Mouse (Mus musculus): ENCODE results near the gene Mab21l1.

Gene Mab21l1

DNA sequence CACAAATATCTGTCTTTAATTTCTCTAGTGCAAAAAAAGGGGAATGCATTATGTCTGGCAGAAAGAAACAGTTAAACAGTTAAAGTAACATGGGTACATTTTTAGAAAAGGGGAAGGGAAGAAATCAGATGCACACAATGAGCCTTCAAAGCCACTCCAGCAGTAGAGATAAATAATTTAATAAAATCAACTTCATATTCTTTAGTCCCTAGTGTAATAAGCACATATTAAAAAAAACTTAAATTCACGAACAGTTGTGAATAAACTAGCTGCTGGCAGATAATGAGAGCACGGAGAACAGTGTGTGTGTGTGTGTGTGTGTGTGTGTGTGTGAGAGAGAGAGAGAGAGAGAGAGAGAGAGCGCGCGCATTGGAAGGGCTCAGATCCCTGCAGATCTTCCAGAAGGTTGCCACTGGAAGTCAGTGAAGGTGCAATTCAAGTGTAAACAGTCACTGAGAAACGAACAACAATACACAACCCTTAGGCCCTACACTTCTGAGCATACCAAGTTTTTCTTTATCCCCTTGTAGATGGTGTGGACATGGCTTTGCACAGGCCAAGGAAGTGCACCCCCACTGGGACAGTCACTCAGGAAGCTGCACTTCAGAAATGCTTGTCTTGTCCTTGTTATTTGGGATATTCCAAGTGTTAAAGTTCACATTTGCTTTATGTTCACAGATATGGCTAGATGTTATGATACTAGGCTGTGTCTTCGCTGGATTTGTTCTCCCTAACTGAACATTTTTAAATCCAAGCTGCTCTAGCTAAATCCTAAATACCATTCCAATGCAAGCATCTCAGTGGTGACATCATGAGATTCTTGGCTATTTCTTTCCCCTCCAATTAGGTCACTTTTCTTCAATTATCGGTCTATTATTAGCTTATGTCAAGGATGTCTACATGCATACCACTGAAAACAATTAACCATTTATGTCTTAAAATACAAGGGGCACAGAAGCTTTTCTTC, 3.3 kb upstream of the Mab21l1 start:
- no peak for DNase-seq (ENCODE audit: extremely low spot score, low spot score)

DNA sequence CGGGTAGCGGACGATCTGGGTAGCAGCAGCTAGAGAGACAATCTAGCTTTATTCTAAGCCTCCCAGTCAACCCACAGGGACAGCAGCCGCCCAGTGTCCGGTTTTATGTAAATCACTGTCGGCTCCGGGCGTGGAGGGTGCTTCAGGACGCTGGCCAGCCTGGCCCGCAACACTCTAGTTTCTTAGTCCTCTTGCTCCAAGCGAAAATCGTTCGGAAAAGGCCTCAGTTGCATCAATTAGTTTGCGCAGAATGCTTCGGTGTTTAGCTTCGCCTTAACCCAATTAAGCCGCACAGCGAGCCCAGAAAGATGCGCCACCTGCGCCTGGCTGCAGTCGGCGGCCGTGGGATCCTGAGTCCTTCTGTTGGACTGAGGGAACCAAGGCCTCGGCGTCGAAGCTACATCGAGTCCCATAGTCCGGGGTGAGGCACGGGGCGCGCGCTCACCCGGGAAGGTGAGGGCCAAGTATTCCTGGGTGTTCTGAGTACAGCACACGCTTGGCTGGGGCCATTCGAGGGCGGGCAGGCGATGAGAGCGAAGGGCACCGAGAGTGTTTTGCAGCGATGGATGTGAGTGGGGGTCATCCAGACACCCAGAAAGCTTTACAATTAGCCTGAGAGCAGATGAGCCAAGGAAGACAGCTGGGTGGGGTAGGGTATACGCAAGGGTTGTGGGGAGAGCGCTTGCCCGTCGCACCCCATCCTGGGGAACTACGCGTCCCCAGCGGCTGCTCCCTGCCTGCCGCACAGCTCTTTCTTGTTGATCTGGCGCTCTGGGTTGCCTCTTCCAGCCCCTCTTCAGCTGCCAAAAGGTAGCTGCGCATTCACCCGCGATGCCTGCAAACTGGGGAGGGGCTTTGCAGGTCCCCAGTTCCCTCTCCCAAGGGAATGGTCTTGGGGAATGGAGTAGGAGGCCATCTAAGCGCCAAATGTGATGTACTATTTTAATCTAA, 1.9 kb upstream of the Mab21l1 start:
- peak; percentile 75 for DNase-seq (ENCODE audit: extremely low spot score, low spot score)

DNA sequence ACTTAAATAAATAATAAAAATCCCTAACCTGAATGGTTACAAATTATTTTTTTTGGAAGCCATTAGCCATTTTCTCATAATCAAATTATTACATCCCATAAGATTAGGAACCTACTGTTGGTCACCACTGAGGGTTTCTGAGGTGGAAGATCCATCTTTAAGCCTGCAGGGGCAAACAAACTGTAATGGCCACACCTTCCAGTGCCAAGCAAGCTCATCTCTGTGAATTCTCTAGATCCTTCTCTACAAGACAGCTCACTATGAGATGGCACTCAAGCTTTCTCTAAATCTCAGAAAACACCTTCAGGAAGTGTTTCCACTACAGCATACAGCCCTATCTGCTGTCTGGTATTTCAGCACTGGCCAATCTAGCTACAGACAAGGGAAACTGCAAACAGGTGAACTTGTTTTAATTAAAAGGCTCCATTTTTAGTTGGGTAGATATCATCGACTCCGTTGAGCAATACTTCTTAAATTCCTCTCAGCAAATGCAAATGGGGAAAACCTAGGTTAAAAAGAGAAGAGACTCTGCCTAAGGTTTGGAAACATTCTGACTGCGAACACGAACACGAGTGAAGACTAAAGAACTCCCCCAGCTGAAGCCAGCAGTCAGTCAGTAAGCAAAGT, 768 bp upstream of the Mab21l1 start:
- DNase-seq (ENCODE audit: extremely low spot score, low spot score) = no peak

DNA sequence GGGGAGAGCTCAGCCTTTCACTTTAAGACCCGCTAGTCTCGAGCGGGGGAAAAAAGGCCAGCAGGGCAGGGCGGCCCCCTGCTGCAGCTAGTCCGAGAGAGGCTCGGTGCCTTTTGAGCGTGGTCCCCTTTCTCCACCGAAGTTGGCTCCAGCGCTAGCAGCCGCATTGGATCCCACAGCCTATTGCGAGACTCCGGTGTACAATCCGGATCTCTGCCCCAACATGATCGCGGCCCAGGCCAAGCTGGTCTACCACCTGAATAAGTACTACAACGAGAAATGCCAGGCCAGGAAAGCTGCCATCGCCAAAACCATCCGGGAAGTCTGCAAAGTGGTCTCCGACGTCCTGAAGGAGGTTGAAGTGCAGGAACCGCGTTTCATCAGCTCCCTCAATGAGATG, 461 bp downstream of the Mab21l1 start:
- DNase-seq (ENCODE audit: extremely low spot score, low spot score) = no peak

DNA sequence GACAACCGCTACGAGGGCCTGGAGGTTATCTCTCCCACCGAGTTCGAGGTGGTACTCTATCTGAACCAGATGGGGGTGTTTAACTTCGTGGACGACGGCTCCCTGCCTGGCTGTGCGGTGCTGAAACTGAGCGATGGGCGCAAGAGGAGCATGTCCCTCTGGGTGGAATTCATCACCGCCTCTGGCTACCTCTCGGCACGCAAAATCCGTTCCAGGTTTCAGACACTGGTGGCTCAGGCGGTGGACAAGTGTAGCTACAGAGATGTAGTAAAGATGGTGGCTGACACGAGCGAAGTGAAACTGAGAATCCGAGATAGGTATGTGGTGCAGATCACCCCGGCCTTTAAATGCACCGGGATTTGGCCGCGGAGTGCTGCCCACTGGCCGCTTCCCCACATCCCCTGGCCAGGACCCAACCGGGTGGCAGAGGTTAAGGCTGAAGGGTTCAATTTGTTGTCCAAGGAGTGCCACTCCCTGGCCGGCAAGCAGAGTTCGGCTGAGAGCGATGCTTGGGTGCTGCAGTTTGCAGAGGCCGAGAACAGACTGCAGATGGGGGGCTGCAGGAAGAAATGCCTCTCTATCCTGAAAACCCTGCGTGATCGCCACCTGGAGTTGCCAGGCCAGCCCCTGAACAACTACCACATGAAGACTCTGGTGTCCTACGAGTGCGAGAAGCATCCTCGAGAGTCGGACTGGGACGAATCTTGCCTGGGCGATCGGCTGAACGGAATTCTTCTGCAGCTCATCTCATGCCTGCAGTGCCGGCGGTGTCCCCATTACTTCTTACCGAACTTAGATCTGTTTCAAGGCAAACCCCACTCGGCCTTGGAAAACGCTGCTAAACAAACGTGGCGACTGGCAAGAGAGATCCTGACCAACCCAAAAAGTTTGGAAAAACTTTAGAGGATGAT, 1.1 kb downstream of the Mab21l1 start:
- DNase-seq (ENCODE audit: extremely low spot score, low spot score) = peak; percentile 69

DNA sequence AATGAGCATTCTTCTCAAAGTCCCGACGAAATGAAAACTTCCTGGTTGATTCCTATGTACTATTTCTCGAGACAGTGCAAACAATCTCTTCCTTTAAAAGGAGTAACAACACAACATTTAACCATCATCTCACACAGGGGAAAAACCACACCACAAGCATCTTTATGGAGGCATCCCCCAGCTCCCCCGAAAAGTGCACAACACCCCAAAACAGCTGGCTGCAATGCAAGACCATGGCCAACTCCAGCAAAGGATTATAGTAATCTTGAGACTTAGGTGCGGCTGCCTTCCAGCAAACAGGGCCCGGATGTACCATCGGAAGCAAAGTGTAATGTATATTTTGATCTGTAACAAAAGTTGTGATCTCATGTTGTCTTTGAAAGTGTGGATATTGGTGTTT, 1.8 kb downstream of the Mab21l1 start:
- peak; percentile 49 for DNase-seq (ENCODE audit: extremely low spot score, low spot score)

DNA sequence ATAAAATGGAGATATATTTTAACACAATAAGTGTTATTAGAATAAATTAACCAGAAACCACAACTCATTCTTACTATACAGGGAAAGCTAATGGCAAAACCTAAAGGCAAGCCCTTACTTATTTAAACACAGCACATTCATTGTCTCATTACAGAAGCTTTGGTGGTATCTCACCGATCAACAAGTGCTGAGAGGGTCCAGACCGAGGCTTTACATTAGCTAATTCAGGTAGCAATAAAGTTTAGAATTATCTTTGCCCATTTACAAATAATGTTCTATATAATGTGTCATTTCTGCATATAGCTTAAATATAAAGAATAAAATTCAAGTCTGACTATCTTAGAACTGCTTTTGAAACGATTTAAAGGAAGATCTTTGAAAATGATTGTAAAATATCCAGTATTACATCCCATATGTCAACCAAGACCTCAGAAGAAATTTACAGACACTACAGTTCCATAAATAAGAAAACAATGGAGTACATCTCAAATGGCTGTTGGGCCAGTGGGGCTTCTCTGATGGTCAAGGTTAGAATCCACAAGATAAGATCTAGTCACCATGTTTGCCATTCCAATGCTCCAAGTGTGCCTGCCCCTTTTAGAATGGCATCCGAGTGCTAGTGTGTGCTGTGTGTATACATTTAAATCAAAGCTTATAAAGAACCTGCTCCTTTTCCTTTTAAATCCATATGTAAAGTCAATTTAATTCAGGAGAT, 3.1 kb downstream of the Mab21l1 start:
- DNase-seq (ENCODE audit: extremely low spot score, low spot score) = no peak

DNA sequence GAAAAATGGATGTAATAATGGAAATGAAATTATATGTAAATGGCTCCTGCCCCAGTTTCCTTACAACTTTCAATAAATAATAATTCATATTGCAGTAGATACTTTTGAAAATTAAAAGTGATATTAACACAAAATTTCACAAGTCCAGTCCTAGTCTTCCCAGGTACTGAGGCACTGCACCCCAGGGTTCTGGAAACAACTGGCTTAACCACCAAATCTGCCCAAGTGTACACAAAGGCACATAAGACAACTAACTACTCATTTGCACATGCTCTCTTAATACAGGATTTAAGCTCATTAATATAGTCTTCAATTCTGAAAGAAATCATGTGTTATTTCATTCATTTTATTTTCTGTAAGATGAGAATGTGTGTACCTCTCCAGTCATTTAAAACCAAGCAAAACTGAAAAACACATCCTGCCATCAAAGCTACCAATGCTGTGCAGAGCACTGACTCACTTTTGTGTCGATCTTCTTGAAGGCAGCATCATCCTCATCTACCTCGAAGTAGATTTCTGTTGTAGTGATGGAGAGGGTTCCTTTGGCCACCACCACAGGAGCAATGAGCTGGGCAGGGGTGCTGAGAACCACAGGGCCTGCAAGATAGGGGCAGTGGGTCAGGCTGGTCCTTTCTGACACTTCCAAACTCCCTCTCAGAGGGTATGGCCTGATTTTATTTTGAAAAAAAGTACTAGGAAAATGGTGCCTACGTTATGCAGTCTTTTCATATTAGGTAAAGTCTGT, 3.8 kb downstream of the Mab21l1 start:
- DNase-seq (ENCODE audit: extremely low spot score, low spot score) = no peak

DNA sequence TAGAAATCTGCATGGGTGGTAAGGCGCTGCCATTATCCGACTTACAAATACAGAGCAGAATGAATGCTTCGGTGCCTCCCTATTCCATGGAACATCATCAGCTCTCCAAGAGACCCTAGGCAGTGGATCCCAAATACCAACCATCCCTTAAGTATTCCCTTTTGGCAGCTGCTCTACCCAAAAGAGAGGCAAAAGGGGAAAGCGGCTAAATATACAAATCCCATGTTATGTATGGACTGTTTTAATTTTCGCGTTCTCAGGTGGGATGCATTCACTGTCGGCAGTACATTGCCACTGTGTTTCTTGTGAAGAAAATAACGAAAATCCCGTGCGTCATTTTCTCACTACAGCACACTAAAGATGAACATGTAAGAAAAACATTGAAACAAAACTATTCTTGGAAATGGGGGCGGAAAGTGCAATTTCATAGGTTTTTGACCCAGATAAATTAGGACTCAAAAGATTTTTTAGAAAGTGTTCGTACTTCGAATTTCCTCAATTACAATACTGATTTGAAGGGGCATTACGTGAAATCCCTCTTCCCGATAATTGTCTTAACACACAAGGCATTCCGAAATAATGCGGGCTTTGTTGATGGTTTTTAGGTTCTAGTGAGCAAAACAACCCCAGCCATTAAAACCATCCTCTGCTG, 4.7 kb downstream of the Mab21l1 start:
- peak; percentile 50 for DNase-seq (ENCODE audit: extremely low spot score, low spot score)

DNA sequence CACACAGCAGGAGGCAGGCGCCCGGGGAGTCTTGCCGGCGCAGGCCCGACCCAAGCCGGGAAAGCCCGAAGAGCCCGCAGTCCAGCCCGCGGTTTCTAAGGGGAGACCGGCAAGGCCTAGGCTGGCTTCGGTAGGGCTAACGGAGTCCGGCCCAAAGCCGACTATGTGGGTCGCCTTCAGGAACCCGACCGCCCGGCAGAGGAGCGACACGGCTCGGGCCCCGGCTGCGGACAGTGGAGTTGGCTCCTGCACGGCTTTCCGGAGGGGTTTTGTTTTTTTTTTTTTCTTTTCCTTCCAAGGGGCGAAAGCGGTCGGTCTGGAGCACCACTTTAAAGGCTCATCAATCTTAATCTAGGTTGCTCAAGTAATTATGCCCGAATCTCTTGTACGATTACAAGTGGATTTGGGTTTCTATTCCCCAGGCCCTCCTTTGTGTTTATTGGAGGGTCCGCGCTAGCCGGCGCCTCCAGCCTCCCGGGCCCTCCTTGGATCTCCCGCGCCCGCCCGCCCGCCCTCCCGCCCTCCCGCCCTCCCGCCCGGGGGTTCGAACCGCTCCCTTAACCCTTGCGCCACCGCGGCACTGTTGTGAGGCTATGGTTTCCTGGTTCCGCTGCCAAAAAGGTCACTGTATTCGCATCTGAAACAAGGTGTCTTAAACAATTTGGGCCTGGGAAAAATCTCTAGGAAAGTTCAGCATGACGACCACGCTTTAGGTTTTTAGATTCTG, 5.3 kb downstream of the Mab21l1 start:
- DNase-seq (ENCODE audit: extremely low spot score, low spot score) = peak; percentile 82

DNA sequence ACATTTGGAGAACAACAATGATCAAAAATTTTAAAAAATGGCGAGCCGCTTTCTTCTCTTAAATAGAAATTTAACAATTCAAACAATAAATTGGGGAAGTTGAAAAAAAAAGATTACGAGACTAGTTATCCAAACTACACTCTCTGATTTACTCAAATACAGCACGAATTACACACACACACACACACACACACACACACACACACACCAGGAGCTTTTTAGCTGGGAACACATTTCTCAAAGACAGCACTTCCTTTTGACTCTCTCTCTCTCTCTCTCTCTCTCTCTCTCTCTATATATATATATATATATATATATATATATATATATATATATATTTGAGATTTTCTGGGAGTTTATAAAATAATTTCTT, 5.9 kb downstream of the Mab21l1 start:
- no peak for DNase-seq (ENCODE audit: extremely low spot score, low spot score)

DNA sequence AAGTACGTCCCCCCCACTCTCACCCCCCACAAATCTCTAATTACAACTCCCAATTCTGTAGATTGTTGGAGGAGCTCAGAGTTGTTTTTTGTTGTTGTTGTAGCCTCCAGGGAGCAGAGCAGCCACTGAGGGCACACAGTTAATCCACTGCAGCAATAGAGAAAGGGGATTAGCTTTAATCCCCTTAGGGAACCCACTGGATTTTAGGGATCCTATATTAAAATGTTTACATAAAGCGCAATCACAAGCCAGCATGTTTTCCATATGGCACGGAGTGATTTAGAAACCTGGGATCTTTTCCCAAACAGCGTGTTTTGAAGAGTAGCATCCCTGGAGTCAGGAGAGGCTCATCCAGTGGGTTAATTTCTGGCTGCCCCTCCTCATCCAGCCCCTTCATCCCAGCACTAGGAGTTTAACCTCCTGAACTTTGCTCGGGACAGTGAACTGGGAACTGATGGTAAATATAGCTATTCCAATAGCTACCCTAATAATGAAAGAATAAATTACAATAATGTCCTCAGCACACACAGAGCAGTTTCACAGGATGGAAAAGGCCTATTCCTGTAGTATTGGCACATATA, 6.4 kb downstream of the Mab21l1 start:
- no peak for DNase-seq (ENCODE audit: extremely low spot score, low spot score)

DNA sequence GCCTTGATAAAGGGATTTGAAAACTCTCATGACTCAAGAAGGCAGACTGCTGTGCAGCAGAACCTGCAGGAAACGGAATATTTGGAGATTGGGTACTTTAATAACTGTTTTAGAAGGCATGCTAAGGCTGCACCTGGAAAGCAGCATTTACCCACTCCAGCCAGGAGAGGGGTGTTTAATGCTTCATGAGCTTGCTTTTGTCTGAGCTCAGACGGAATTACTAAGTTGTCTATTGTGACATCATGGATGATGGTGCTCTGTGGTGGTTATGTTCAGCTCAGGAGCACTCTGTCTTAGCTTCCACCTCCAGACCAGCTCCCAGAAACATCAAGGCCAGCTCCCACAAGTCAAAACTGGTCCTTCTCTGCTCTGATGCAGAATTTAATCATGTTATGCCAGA, 7.5 kb downstream of the Mab21l1 start:
- no peak for DNase-seq (ENCODE audit: extremely low spot score, low spot score)

DNA sequence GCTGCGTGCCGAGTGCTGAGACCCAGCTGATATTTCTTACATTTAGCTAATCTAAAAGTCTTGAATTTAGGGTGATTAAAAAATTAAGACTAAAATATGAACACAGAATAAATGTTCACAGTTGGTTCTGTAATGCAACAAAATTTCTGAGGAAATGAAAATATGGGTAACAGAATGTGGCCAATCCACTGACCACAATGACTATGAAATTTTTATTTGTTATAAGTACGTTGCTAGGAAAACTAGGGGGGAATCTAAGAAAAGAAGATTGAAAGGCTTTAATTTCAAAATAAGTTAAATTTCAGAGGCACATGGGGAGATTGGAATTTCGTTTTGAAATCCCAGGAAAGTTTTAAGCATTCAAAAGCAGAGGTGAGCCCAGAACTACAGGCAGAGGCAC, 8.3 kb downstream of the Mab21l1 start:
- no peak for DNase-seq (ENCODE audit: extremely low spot score, low spot score)

DNA sequence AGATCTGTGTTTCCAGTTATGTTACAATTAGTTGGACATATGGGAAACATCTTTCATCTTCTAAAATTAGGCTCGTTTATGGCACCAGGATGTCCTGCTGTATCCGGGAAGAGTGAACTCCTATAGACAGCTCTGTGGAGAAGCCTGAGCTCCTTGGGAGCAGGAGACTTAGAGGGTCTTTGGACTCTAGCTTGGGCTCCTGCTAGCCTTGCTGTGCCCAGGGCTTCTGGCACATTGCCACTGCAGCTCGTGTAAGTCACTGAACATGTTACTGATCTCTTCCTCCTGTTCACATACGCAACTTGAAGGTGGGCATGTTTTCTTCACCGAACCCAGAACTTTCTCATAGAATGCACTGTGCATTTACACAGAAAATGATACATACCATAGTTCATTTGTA, 9.9 kb downstream of the Mab21l1 start:
- DNase-seq (ENCODE audit: extremely low spot score, low spot score) = no peak

DNA sequence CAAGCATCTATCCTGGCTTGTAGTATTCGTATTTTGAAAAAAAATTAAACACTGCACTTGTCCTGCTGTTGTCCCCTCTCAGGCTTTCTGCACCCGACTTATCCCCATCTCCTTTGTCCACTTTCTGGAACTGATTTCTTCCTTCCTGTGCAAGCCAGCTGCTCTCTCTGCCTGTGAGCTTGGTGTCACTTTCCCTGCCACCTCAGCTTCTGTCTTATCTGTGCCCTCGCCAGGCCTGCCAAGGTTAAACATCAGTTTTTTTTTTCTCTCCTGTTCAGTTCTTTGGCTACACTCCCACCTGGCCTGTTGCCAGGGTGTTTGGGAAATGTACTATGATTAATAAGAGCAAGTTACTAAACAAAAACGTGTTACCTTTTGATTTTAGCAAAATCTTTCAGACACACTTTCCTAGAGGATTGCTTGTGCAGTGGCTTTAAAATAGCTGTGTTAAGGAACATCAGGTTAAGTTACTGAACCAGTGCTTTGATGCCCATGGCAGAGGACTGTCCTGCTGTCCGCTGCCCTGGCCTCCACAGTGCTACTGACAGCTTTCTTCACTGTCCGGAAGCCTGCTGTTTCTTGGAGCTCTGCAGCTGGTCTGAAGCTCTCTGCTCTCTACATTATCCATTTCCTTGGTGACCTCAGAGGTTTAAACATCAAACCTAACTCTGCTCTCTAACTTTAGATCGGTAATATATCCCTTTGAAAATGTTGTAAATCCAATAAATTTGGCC, 11.7 kb downstream of the Mab21l1 start:
- DNase-seq (ENCODE audit: extremely low spot score, low spot score) = no peak

DNA sequence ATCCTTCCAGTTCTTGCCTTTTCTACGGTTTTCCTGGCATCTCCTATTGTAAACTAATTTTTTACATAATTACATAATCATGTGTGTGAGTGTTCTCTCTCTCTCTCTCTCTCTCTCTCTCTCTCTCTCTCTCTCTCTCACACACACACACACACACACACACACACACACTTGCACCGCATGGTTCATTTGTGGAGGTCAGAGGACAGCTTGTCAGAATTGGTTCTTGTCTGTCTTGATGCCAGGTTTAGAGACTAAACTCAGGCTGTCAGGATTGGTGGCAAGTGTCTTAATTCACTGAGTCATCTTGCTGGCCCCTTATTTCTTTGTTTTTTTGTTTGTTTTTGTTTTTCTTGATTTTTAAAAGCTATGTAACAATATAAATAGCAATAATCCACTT, 12.5 kb downstream of the Mab21l1 start:
- no peak for DNase-seq (ENCODE audit: extremely low spot score, low spot score)
